In the genomic region with DNA sequence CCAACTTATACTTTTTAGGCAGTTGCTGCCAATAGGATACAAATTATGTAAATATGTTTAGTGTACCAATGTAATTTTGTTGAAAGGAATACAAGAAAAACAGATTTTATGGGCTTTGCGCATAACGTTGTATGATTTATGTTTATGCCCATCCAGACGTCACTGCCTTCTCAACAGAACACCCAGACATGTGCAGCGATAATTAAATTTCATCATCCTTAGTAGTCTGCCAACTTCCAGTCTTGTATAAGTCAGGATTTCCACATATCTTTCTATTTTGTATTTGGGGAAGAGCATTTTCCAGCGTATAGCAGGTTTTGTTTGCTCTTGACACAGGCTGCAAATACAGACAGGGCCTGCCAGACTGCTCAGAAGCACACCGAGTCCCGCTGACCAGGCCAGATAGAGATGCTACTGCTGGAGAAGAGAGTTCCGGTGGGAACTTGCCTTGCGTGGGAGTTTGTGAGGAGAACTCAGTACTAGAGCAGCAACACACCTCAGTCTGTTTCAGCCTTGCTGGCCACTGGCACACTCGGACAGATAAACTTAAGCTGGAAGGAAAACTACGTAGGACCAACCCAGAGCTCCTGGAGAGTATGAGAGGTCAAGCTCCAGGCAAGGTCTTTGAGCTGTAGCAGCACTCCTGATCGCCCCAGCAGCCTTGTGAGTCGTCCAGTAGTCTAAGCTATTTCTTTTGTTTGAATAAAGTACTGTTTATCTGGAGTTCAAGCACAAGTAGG, we compare ENCODE assay signal across 15 mouse cellular contexts. TPM values are rescaled to one million over a fixed set of nuclear protein-coding genes. Genes with fewer than 3 reads are reported as not detected.
DNase-seq lines count a peak whose midpoint lies in the region; ATAC-seq lines count a peak whose summit lies in the region.
"Had no signal": no experiment of that assay in that cellular context is flagged by ENCODE, and none has a peak within 500 bp of the region (broad histone marks: within the 10 kb centered on the region; RNA-seq: fewer than 3 reads in every experiment).

No protein-coding gene starts in this region.

- H3K36me3 ChIP-seq in embryonic facial prominence, embryonic 15.5 days = no peaks in the 10 kb centered on the region

- H3K4me1 ChIP-seq in embryonic facial prominence, embryonic 15.5 days = peaks cover 9% of the 10 kb centered on the region

- DNase-seq in heart, adult 11 months = peak; percentile 55
- DNase-seq in heart, postnatal 4 days = no peak
- DNase-seq in layer of hippocampus, adult 9-11 months = peak; percentile 33
- DNase-seq in layer of hippocampus, postnatal 25 days (ENCODE audit: extremely low spot score in 1 of 2, low spot score in 1 of 2) = no peak
- DNase-seq in MN1 (ENCODE audit: low spot score) = peak; percentile 48
- no peak for DNase-seq in thymus, adult 18-20 months
- DNase-seq in frontal cortex, adult 2 months (ENCODE audit: extremely low spot score in 1 of 2, low spot score in 1 of 2) = no peak
- DNase-seq: cerebellum, adult 11 months; gastrocnemius, postnatal 25 days; kidney, postnatal 10 days; right cerebral cortex, adult 18-20 months; thymus, postnatal 4 days had no signal

- no peak for ATAC-seq in embryonic facial prominence, embryonic 15.5 days (ENCODE audit: insufficient number of reproducible peaks, low FRiP score, low TSS enrichment, low read depth)

- no peak overlapping the region for H3K4me3 ChIP-seq in embryonic facial prominence, embryonic 15.5 days (replicated peaks)
- H3K4me3 ChIP-seq: erythroblast, embryonic 14.5 days had no signal

- 65% methylated on average over 13 of the region's 13 CpGs for WGBS in embryonic facial prominence, embryonic 15.5 days

- H3K27ac ChIP-seq in embryonic facial prominence, embryonic 15.5 days (replicated peaks) = peak overlapping the region; percentile 63; the same call in 1 of the 2 replicates

- no peak overlapping the region for H3K9ac ChIP-seq in embryonic facial prominence, embryonic 15.5 days

- no peak overlapping the region for H3K4me2 ChIP-seq in embryonic facial prominence, embryonic 15.5 days (replicated peaks)
- H3K4me2 ChIP-seq: midbrain, embryonic 11.5 days had no signal

- no peaks in the 10 kb centered on the region for H3K27me3 ChIP-seq in embryonic facial prominence, embryonic 15.5 days

- H3K9me3 ChIP-seq in embryonic facial prominence, embryonic 15.5 days (replicated peaks) = no peaks in the 10 kb centered on the region

RNA-seq across cellular contexts. Expression of a gene that starts 21.0 kb away (rescaled TPM):
- total RNA-seq in heart, postnatal 4 days (2021) = 1 to 10 TPM in 1 of 2 experiments, under 1 TPM in 1; 0.71 to 2.4 TPM
- total RNA-seq in layer of hippocampus, postnatal 25 days (2021) = 10 to 100 TPM in 1 of 2 experiments, 1 to 10 TPM in 1; 6.6 to 11.6 TPM
- polyA plus RNA-seq in embryonic facial prominence, embryonic 15.5 days (2015; fragmentation: Nextera tagmentation; extraction: Ambion mirVana) = 3.7 and 4.4 TPM in 2 replicates
- 13.9 and 14.4 TPM in 2 replicates for polyA plus RNA-seq in frontal cortex, adult 2 months (2012; rRNA removed)

Comparison
In these comparisons a context has a peak if more than half of its experiments do, and no peak if none do; other contexts are left out.
1. DNase-seq: peak in heart, adult 11 months (single experiment), layer of hippocampus, adult 9-11 months (single experiment) and MN1 (single experiment); none in heart, postnatal 4 days (single experiment), layer of hippocampus, postnatal 25 days (0 of 2), thymus, adult 18-20 months (0 of 2) and frontal cortex, adult 2 months (0 of 2).